Mouse (Mus musculus) hindbrain, embryonic 15.5 days (tissue): ENCODE results near the gene Plcd4. TPM values are rescaled to one million over a fixed set of nuclear protein-coding genes. Genes with fewer than 3 reads are reported as not detected.

Source experiments
- ATAC-seq: fragments of 200-750 bp; cut with Nextera tagmentation; 2 replicates; pipeline ENCODE4 v1.8.0; 2017; ENCODE audit warnings: low read depth, moderate number of reproducible peaks, moderate TSS enrichment; ENCODE audit not compliant: low FRiP score
- H3K27ac ChIP-seq: fragments of 300-500 bp; sonication (generic); replicated peaks from 2 replicates; pipeline ENCODE4 v1.5.1; 2015; ENCODE audit warnings: mild to moderate bottlenecking, inconsistent platforms
- H3K27me3 ChIP-seq: fragments of 300-500 bp; sonication (generic); 2 replicates; pipeline ENCODE4 v1.6.1; 2015; ENCODE audit warnings: control low read depth, inconsistent platforms
- H3K36me3 ChIP-seq: fragments of 300-500 bp; sonication (generic); 2 replicates; pipeline ENCODE4 v1.6.1; 2015; ENCODE audit warnings: control low read depth, inconsistent platforms
- H3K4me1 ChIP-seq: fragments of 300-500 bp; sonication (generic); replicated peaks from 2 replicates; pipeline ENCODE4 v1.6.1; 2015; ENCODE audit warnings: control low read depth, inconsistent platforms
- H3K4me2 ChIP-seq: fragments of 300-500 bp; sonication (generic); 2 replicates; pipeline ENCODE4 v1.6.1; 2015; ENCODE audit warnings: moderate library complexity, mild to moderate bottlenecking, inconsistent platforms
- H3K4me3 ChIP-seq: fragments of 300-500 bp; sonication (generic); 2 replicates; pipeline ENCODE4 v1.5.1; 2015; ENCODE audit warnings: mild to moderate bottlenecking, inconsistent platforms
- H3K9ac ChIP-seq: fragments of 300-500 bp; sonication (generic); 2 replicates; pipeline ENCODE4 v1.6.1; 2015; ENCODE audit warnings: inconsistent platforms
- H3K9me3 ChIP-seq: fragments of 300-500 bp; sonication (generic); 2 replicates; pipeline ENCODE4 v1.6.1; 2016; ENCODE audit warnings: control low read depth, inconsistent platforms
- WGBS: fragments of 180-500 bp; shearing (Covaris S2); methylation state at CpG from one replicate; pipeline ENCODE4 v1.1.7; 2015; 5-methylcytosine and 5-hydroxymethylcytosine counted together
- microRNA-seq: library from miRNA; unstranded; fragments of <30 nt; microRNA quantifications from one replicate; pipeline ENCODE4, GENCODE M21; 2016
- polyA plus RNA-seq: library from polyadenylated mRNA; unstranded; fragments of >200 nt; fragmentation: Nextera tagmentation; extraction: Ambion mirVana; gene quantifications from 2 replicates; pipeline ENCODE4 v1.2.1, GENCODE M21; 2015

The Plcd4 gene
- polyA plus RNA-seq, 1 experiment from 2014 or later = 6.1 TPM

DNA sequence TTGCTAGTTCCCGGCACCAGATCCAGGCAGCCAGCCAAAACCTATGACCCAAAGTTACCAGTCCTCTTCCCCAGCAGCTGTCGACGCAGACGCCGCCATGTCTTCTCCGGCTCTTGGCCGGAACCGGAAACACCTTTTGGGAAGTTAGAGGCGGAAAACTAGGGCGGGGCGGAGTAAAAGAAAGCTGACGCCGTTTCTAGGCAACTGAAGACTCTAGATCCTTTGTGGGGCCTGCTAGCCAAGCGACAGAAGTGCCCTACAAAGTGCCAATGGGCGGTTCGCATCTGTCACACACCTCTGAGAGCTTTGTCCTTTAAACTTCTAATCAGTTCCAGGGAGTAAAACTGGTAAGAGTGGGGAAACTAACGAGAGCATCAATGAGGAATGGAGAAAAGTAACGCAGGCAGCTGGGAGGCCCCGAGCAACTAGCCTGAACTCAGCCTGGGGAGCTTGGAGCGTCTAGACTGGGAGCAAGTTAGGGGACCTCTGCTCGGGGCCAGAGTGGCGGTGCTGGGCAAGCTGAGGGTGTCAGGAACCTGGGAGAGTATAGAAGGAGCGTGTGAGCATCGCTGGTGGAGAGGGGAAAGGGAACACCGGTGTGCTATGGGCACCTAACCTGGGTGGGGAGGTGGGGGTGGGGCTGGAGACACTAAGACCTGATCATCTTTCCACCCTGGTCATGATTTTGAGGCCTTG, 58.7 kb downstream of the Plcd4 start, which contains the start of the genes Rnf25 and Stk36:
TSS of gene Rnf25 (minus strand) at position 131 of the 696 bp plus-strand sequence.
TSS of gene Stk36 (plus strand) at position 179 of the 696 bp plus-strand sequence.
- H3K4me3 ChIP-seq = peak within 1 kb of the TSS; percentile 76
- ATAC-seq = peak; percentile 90
- H3K36me3 ChIP-seq = peaks cover 24% of the 10 kb centered on the region
- no peaks in the 10 kb centered on the region for H3K9me3 ChIP-seq
- peak within 1 kb of the TSS; percentile 92 for H3K4me2 ChIP-seq
- peak within 1 kb of the TSS; percentile 73 for H3K27ac ChIP-seq
- H3K27me3 ChIP-seq = no peaks in the 10 kb centered on the region
- 8% methylated on average over 25 of the region's 25 CpGs for WGBS
- H3K4me1 ChIP-seq = peaks cover 15% of the 10 kb centered on the region
- H3K9ac ChIP-seq = peak within 1 kb of the TSS; percentile 77

Small RNA genes within 50 kb of the gene (microRNA-seq; reads per million reads assigned to microRNA genes)
- not detected for gene Gm25035

Other genes with a start within 250 kb of the Plcd4 start
- gene Tmbim1, start 237.3 kb upstream of the Plcd4 start, polyA plus RNA-seq = 11.1 and 11.5 TPM in 2 replicates
- gene Catip, start 180.8 kb upstream of the Plcd4 start, polyA plus RNA-seq = 1.1 and 2.4 TPM in 2 replicates
- 2.9 and 3.4 TPM in 2 replicates for gene Slc11a1, start 167.7 kb upstream of the Plcd4 start, polyA plus RNA-seq
- gene Ctdsp1, start 151.4 kb upstream of the Plcd4 start, polyA plus RNA-seq = 19.3 and 19.5 TPM in 2 replicates
- gene Vil1, start 133.5 kb upstream of the Plcd4 start, polyA plus RNA-seq = 0.12 and 0.24 TPM in 2 replicates
- 48.7 and 51.1 TPM in 2 replicates for gene Cnot9, start 36.8 kb upstream of the Plcd4 start, polyA plus RNA-seq
- gene Usp37, start 1.4 kb downstream of the Plcd4 start, polyA plus RNA-seq = 23.9 and 25.1 TPM in 2 replicates
- 8.1 and 8.3 TPM in 2 replicates for gene Zfp142, start 45.4 kb downstream of the Plcd4 start, polyA plus RNA-seq
- 20.0 and 21.5 TPM in 2 replicates for gene Bcs1l, start 45.4 kb downstream of the Plcd4 start, polyA plus RNA-seq
- 40.2 and 41.7 TPM in 2 replicates for gene Rnf25, start 58.5 kb downstream of the Plcd4 start, polyA plus RNA-seq
- gene Stk36, start 58.6 kb downstream of the Plcd4 start, polyA plus RNA-seq = 18.6 and 19.8 TPM in 2 replicates
- 8.8 and 9.5 TPM in 2 replicates for gene Ttll4, start 118.9 kb downstream of the Plcd4 start, polyA plus RNA-seq
- gene Cyp27a1, start 170.7 kb downstream of the Plcd4 start, polyA plus RNA-seq = 3.3 TPM in 2 replicates
- not detected in 2 replicates for gene Prkag3, start 206.3 kb downstream of the Plcd4 start, polyA plus RNA-seq
- 4.7 and 7.0 TPM in 2 replicates for gene Wnt6, start 229.0 kb downstream of the Plcd4 start, polyA plus RNA-seq
- gene Wnt10a, start 248.6 kb downstream of the Plcd4 start, polyA plus RNA-seq = 0.57 and 0.69 TPM in 2 replicates